Mouse (Mus musculus) heart, adult 2 months (tissue): ENCODE data around the gene Txnrd2. TPM values are rescaled to one million over a fixed set of nuclear protein-coding genes. Genes with fewer than 3 reads are reported as not detected.

Source experiments
- DNase-seq, 2 experiments: peaks; one replicate each; pipeline ENCODE4 v3.0.0; 2021
- H3K27ac ChIP-seq: fragments of 200-600 bp; 2 replicates; pipeline ENCODE4 v1.8.1; 2022
- H3K27me3 ChIP-seq: fragments of 200-500 bp; 2 replicates; pipeline ENCODE4 v1.6.1; 2012; ENCODE audit warnings: mild to moderate bottlenecking, low read length, inconsistent platforms, mixed read lengths; ENCODE audit not compliant: control insufficient read depth, insufficient read depth
- H3K36me3 ChIP-seq: fragments of 200-500 bp; 2 replicates; pipeline ENCODE4 v1.6.1; 2012; ENCODE audit warnings: low read length, inconsistent platforms; ENCODE audit not compliant: control insufficient read depth, insufficient read depth
- H3K4me1 ChIP-seq: fragments of 200-500 bp; 2 replicates; pipeline ENCODE4 v1.6.1; 2011; ENCODE audit warnings: low read length; ENCODE audit not compliant: control insufficient read depth, insufficient read depth
- H3K4me3 ChIP-seq: fragments of 200-600 bp; 2 replicates; pipeline ENCODE4 v1.8.1; 2022
- H3K79me2 ChIP-seq: fragments of 200-500 bp; replicated peaks from 2 replicates; pipeline ENCODE4 v1.6.1; 2012; ENCODE audit warnings: mild to moderate bottlenecking, inconsistent platforms, low read length, moderate library complexity, mixed read lengths; ENCODE audit not compliant: control insufficient read depth, insufficient read depth
- H3K9ac ChIP-seq: fragments of 200-500 bp; 2 replicates; pipeline ENCODE4 v1.6.1; 2012; ENCODE audit warnings: low read depth, mild to moderate bottlenecking, control low read depth, inconsistent platforms, low read length, mixed read lengths
- CTCF ChIP-seq: fragments of 200-600 bp; IDR thresholded peaks from 2 replicates; pipeline ENCODE4 v1.8.1; 2022; ENCODE audit warnings: antibody characterized with exemption, mild to moderate bottlenecking, moderate library complexity
- EP300 ChIP-seq: fragments of 200-500 bp; IDR thresholded peaks from 2 replicates; pipeline ENCODE4 v1.6.1; 2011; ENCODE audit warnings: low read depth, low read length, control low read depth; ENCODE audit not compliant: insufficient read depth
- POLR2A ChIP-seq: fragments of 200-500 bp; IDR thresholded peaks from 2 replicates; pipeline ENCODE4 v1.6.1; 2011; ENCODE audit warnings: mild to moderate bottlenecking, low read depth, low read length, control low read depth; ENCODE audit not compliant: insufficient read depth
- WGBS: fragments of 180-500 bp; shearing (Covaris S2); methylation state at CpG from one replicate; pipeline ENCODE4 v1.1.7; 2018; 5-methylcytosine and 5-hydroxymethylcytosine counted together
- intact Hi-C: fragments of 180-260 bp; cut with DNase I; formaldehyde crosslinking; loops from one replicate; pipeline ENCODE4 v1.15.1; 2025
- polyA plus RNA-seq: library from polyadenylated mRNA; depleted of rRNA; stranded (reverse); fragments of >200 nt; gene quantifications from 2 replicates; pipeline ENCODE4 v1.2.3, GENCODE M21; 2012
- total RNA-seq, 2 experiments: library from RNA; stranded (reverse); gene quantifications; 2 replicates each; pipeline ENCODE4 v1.2.3; 2021

Gene Txnrd2
- total and polyA plus RNA-seq, 3 experiments: 35.1 to 39.7 (median 37.6) TPM

DNA sequence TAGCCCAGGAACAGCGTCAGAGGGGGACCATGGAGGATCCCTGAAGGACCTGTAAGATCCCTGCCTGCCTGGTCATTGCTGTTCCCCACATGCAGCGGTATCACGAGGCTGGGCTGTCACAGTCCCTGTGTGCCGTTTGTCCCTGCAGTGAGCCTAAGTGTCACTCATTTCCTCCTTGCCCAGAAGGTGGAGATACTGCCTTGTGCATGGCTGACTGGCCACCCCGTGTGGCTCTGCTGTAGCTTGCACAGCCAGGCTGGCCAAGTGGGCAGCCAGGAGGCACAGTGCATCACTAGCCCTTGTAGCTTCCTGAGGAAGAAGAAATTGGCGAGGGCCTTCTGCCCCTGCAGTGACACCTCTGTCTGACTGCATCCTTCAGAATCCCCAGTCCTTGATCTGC, 51.8 kb downstream of the Txnrd2 start:
- intact Hi-C loops: no loop called here
- TF ChIP-seq POLR2A (no peak), CTCF (peak; percentile 35)
- no peak overlapping the region for H3K27ac ChIP-seq
- H3K79me2 ChIP-seq: no peaks in the 10 kb centered on the region
- WGBS: 66% methylated on average over 6 of the region's 6 CpGs
- H3K36me3 ChIP-seq: no peaks in the 10 kb centered on the region
- H3K4me3 ChIP-seq: no peak overlapping the region
- no peaks in the 10 kb centered on the region for H3K4me1 ChIP-seq
- no peak for DNase-seq
- no peak overlapping the region for H3K9ac ChIP-seq
- no peaks in the 10 kb centered on the region for H3K27me3 ChIP-seq

DNA sequence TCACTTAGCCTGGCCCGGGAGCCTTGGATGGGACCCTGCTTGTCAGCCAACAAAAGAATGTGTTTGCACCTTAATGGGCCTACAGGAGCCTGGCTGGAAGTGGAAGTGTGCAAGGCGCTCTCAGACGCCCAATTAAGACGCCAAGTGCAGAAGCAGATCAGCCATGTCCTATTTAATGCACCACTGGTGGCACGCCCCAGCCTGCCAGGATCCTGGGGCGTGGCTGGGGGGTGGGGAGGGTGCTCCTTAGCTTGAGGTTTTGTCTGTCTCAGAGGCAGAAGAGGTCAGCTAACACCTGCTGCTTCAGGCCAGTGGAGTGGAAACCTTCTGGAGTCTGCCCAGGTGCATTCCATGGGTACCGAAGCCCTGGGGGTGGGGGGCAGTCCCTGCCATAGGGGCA, 53.5 kb downstream of the Txnrd2 start:
- no peak overlapping the region for H3K27ac ChIP-seq
- no peak overlapping the region for H3K9ac ChIP-seq
- no peak for DNase-seq
- intact Hi-C loops: no loop called here
- no peaks in the 10 kb centered on the region for H3K4me1 ChIP-seq
- TF ChIP-seq EP300 (no peak), POLR2A (no peak), CTCF (no peak)
- no peaks in the 10 kb centered on the region for H3K27me3 ChIP-seq
- no peaks in the 10 kb centered on the region for H3K36me3 ChIP-seq
- no peak overlapping the region for H3K4me3 ChIP-seq
- no peaks in the 10 kb centered on the region for H3K79me2 ChIP-seq
- 83% methylated on average over 7 of the region's 7 CpGs for WGBS

- intact Hi-C loops: no loop called here
- TF ChIP-seq CTCF (no peak), EP300 (no peak), POLR2A (no peak)
- Histone ChIP-seq H3K36me3 (no peaks in the 10 kb centered on the region), H3K27ac (no peak overlapping the region), H3K4me3 (no peak overlapping the region), H3K27me3 (no peaks in the 10 kb centered on the region), H3K79me2 (no peaks in the 10 kb centered on the region), H3K4me1 (no peaks in the 10 kb centered on the region), H3K9ac (no peak overlapping the region)
- 71% methylated on average over 4 of the region's 4 CpGs for WGBS
- DNase-seq: no peak
These were observed 54.8 kb downstream of the Txnrd2 start for GRCm38 (mm10) chr16:18480933-18481485.

DNA sequence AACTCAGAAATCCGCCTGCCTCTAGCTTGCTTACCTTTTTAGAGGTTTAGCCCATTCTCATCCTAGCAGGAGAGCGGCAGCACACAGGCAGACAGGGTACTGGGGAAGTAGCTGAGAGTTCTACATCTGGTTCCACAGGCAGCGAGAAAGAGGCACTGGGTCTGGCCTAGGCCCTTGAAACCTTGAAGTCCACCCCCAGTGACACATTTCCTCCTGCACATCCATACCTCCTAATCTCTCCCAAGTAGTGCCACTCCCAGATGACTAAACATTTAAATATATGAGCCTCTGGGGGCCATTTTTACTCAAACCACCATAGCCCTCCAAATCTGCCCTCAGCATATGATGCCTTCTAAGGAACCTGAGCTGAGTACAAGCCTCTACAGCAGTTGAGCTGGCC, 56.2 kb downstream of the Txnrd2 start:
- Histone ChIP-seq H3K4me1 (no peaks in the 10 kb centered on the region), H3K4me3 (no peak overlapping the region), H3K9ac (no peak overlapping the region), H3K27ac (no peak overlapping the region), H3K27me3 (no peaks in the 10 kb centered on the region), H3K79me2 (no peaks in the 10 kb centered on the region), H3K36me3 (no peaks in the 10 kb centered on the region)
- intact Hi-C loops: no loop called here
- no peak for DNase-seq
- 96% methylated on average over 3 of the region's 3 CpGs for WGBS
- TF ChIP-seq CTCF (no peak), POLR2A (no peak), EP300 (no peak)

DNA sequence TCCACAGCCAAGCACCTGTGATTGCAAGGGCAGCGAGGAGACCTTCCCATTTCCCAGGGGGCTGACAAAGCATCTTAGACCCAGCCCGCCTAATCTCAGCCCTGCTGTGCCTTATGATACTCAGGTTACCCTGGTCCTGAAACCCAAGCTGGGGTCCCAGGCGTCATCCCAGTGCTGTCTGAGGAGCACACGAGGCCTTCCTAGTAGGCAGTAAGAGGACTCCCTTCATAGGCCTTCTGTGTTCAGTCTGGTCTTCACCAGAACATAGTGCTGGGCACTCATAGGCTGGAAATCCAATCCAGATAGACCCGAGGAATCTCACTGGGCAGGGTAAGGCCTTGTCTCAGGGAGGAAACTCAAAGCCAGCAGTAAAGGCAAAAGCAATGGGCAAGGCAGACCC, 57.7 kb downstream of the Txnrd2 start:
- Histone ChIP-seq H3K36me3 (no peaks in the 10 kb centered on the region), H3K27ac (no peak overlapping the region), H3K27me3 (no peaks in the 10 kb centered on the region), H3K79me2 (no peaks in the 10 kb centered on the region), H3K9ac (no peak overlapping the region), H3K4me3 (no peak overlapping the region), H3K4me1 (no peaks in the 10 kb centered on the region)
- TF ChIP-seq CTCF: no peak
- no peak for TF ChIP-seq EP300
- TF ChIP-seq POLR2A: no peak
- no peak for DNase-seq
- 86% methylated on average over 5 of the region's 5 CpGs for WGBS
- intact Hi-C loops: no loop called here

DNA sequence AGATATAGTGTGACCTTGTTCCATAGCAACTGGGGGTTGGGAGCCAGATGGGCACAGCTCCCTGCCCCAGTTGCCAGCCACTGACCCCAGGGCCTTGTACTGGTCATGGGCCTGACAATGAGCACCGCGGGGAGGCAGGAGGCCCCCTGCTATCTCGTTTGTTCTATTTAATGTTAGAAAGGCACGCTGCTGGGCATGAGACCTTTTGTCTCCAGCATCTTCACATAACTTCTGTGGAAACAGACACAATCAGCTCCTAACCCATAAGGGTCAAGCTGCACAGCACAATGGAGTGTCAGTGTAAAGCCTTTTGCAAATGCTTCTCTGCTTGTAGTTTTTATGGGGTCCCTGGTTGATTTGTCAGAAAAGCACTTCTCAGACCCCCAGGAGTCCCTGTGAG, 58.2 kb downstream of the Txnrd2 start:
- Histone ChIP-seq H3K36me3 (no peaks in the 10 kb centered on the region), H3K4me3 (no peak overlapping the region)
- intact Hi-C loops: no loop called here

More for the DNA sequence above, 58.2 kb downstream of the Txnrd2 start:
- H3K4me1 ChIP-seq: no peaks in the 10 kb centered on the region
- no peak for DNase-seq
- TF ChIP-seq EP300 (no peak), CTCF (no peak), POLR2A (no peak)
- no peaks in the 10 kb centered on the region for H3K79me2 ChIP-seq
- no peaks in the 10 kb centered on the region for H3K27me3 ChIP-seq
- 56% methylated on average over 4 of the region's 4 CpGs for WGBS
- no peak overlapping the region for H3K9ac ChIP-seq
- no peak overlapping the region for H3K27ac ChIP-seq
